Mouse (Mus musculus) midbrain, embryonic 14.5 days (tissue): ENCODE data around the gene Zfp740. TPM values are rescaled to one million over a fixed set of nuclear protein-coding genes. Genes with fewer than 3 reads are reported as not detected.
A peak's percentile ranks its signal among the peaks of the same experiment; 100 is the strongest.

Experiments
- ATAC-seq: fragments of 200-750 bp; cut with Nextera tagmentation; 2 replicates; pipeline ENCODE4 v1.8.0; 2017; ENCODE audit warnings: moderate number of reproducible peaks, moderate library complexity; ENCODE audit not compliant: low FRiP score, low TSS enrichment
- DNase-seq: peaks from one replicate; pipeline ENCODE4 v3.0.0-alpha.2; 2015
- H3K27ac ChIP-seq: fragments of 300-500 bp; sonication (generic); replicated peaks from 2 replicates; pipeline ENCODE4 v1.5.1; 2014; ENCODE audit warnings: mild to moderate bottlenecking, low read depth, low read length, moderate library complexity
- H3K27me3 ChIP-seq: fragments of 300-500 bp; sonication (generic); 2 replicates; pipeline ENCODE4 v1.6.1; 2014; ENCODE audit warnings: low read length, control low read depth, mixed read lengths; ENCODE audit not compliant: control insufficient read depth, insufficient read depth
- H3K36me3 ChIP-seq: fragments of 300-500 bp; sonication (generic); 2 replicates; pipeline ENCODE4 v1.6.1; 2014; ENCODE audit warnings: low read length, control low read depth; ENCODE audit not compliant: control insufficient read depth, insufficient read depth
- H3K4me1 ChIP-seq: fragments of 300-500 bp; sonication (generic); 2 replicates; pipeline ENCODE4 v1.6.1; 2014; ENCODE audit warnings: mild to moderate bottlenecking, antibody characterized with exemption, low read length, control low read depth; ENCODE audit not compliant: control insufficient read depth, insufficient read depth
- H3K4me2 ChIP-seq: fragments of 300-500 bp; sonication (generic); 2 replicates; pipeline ENCODE4 v1.6.1; 2014; ENCODE audit warnings: mild to moderate bottlenecking, low read length, moderate library complexity
- H3K4me3 ChIP-seq: fragments of 300-500 bp; sonication (generic); replicated peaks from 2 replicates; pipeline ENCODE4 v1.5.1; 2014; ENCODE audit warnings: low read depth, low read length
- H3K9ac ChIP-seq: fragments of 300-500 bp; sonication (generic); replicated peaks from 2 replicates; pipeline ENCODE4 v1.6.1; 2014; ENCODE audit warnings: mild to moderate bottlenecking, low read length, moderate library complexity
- H3K9me3 ChIP-seq: fragments of 300-500 bp; sonication (generic); 2 replicates; pipeline ENCODE4 v1.6.1; 2016; ENCODE audit warnings: low read length, control low read depth, mixed read lengths; ENCODE audit not compliant: control insufficient read depth
- WGBS: fragments of 180-500 bp; shearing (Covaris S2); extraction: QIAGEN DNeasy Blood & Tissue Kit; methylation state at CpG from one replicate; pipeline ENCODE4 v1.1.7; 2014; 5-methylcytosine and 5-hydroxymethylcytosine counted together
- polyA plus RNA-seq: library from polyadenylated mRNA; unstranded; fragments of >200 nt; fragmentation: Nextera tagmentation; extraction: Ambion mirVana; gene quantifications from 2 replicates; pipeline ENCODE4 v1.2.1, GENCODE M21; 2014

Zfp740 gene
- polyA plus RNA-seq, 1 experiment from 2014 or later, result 57.7 TPM

DNA sequence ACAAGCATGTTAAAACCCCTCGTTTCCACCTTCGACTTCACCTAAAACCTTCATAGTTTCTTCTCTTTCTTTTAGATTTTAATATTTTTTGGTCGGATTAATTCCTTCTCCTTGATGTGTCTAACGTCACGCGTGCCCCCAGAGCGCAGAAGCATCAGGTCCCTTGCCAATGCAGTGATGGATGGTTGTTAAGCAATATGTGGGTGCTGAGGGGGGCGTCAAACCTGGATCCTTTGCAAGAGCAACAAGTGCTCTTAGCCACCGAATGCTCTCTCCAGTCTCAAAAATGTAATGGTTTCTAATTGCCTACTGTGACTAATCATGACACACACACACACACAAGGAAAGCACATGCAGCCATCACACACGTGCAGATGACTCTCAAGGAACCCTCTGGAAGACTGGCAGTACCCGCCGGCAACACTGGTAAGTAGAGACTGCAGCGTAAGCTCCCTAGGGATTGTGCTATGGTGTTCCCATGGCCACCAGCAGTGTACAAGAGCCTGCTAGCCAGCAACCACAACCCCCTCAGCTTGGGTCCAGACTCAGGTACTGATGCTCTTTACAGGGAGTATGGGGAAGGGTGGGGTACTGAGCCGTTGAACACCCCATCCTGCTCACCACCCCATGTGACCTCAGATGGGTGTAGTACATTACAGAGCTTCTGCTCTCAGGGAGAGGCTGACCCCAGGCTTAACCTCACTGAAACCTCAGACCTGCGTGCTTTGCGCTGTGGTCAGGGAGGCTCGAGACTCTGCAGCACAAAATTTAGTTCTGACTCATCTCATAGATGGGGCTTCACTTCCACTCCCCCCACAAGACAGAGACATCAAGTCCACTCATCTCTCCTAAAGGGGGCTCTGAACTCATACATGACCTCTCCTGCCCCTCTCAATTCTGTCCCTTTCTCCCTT lies 27.6 kb downstream of the Zfp740 start:
- H3K9ac ChIP-seq, result no peak overlapping the region
- 83% methylated on average over 17 of the region's 17 CpGs for WGBS
- no peaks in the 10 kb centered on the region for H3K36me3 ChIP-seq
- H3K27ac ChIP-seq, result no peak overlapping the region
- no peak overlapping the region for H3K4me3 ChIP-seq
- DNase-seq (no peak), ATAC-seq (no peak)
- H3K4me1 ChIP-seq, result 0 out of 2 replicates have a peak, but pooled peaks cover 5% of the 10 kb centered on the region
- no peak overlapping the region for H3K4me2 ChIP-seq
- no peaks in the 10 kb centered on the region for H3K9me3 ChIP-seq
- no peaks in the 10 kb centered on the region for H3K27me3 ChIP-seq

DNA sequence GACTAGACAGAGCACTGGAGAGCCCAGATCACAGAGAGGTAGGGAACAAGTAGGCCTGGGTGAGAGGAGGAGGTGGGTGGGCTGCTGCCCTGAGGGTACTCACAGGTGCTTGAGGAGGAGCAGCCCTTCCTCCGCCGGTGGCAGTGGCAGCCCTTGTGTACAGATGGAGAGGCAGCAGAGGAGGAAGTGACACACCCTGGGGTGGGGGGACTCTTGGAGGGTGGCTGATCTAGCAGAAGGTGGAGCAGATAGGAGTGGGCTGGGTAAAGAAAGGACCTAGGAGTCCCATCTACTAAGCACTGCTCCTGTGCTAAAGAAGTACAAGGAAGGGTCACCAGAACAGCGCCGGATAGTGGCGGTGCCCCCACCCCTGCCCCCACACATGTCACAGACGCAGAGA lies 28.7 kb downstream of the Zfp740 start, which contains the start of gene Itgb7:
Gene Itgb7 (minus strand): TSS at position 197 of the 400 bp plus-strand sequence.
- 66% methylated on average over 6 of the region's 6 CpGs for WGBS
- Histone ChIP-seq H3K9me3 (no peaks in the 10 kb centered on the region), H3K27me3 (no peaks in the 10 kb centered on the region), H3K4me3 (no peak within 1 kb of the TSS), H3K4me2 (no peak within 1 kb of the TSS), H3K27ac (no peak within 1 kb of the TSS), H3K9ac (no peak within 1 kb of the TSS), H3K36me3 (no peaks in the 10 kb centered on the region), H3K4me1 (0 out of 2 replicates have a peak, but pooled peaks cover 6% of the 10 kb centered on the region)
- DNase-seq (no peak), ATAC-seq (no peak)

DNA sequence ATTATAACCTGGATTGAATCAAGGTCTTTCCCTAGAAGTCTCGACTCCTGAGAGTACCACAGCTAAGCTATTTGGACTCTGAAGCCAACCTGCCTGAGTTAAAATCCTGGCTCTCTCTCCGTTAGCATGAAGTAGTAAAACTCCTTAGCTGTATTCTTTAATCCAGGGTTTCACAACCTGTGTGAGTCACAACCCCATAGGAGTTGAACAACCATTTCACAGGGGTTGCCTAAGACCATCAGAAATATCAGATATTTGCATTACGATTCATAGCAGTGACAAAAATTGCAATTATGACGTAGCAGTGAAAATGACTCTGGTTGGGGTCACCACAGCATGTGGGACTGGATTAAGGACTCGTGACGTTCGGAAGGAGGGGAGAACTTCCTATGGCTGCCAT lies 29.7 kb downstream of the Zfp740 start:
- no peaks in the 10 kb centered on the region for H3K9me3 ChIP-seq
- H3K36me3 ChIP-seq, result no peaks in the 10 kb centered on the region
- H3K9ac ChIP-seq, result no peak overlapping the region
- 87% methylated on average over 7 of the region's 7 CpGs for WGBS
- no peaks in the 10 kb centered on the region for H3K27me3 ChIP-seq
- DNase-seq, result no peak
- no peak overlapping the region for H3K27ac ChIP-seq
- H3K4me2 ChIP-seq, result no peak overlapping the region
- 0 out of 2 replicates have a peak, but pooled peaks cover 6% of the 10 kb centered on the region for H3K4me1 ChIP-seq
- H3K4me3 ChIP-seq, result no peak overlapping the region
- no peak for ATAC-seq

DNA sequence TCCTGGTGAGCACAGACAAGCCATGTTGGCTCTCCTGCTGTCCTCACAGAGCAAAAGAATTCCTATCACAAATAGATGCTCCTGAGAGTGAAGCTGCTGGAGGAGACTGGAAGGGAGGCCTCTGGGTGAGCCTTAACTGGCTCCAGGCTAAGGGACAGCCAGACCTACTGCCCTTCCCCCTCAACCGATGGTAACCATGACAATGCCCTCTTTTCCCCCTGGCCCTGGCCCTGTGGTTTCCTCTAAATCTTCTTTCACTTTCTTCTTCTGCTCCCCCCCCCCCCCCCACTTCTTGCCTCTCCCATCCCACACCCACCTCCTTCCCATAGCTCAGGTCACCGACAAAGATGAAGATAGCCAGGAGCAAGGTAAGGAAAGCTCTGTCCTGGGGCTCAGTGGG lies 30.8 kb downstream of the Zfp740 start:
- Histone ChIP-seq H3K4me2 (no peak overlapping the region), H3K27ac (no peak overlapping the region), H3K4me1 (0 out of 2 replicates have a peak, but pooled peaks cover 6% of the 10 kb centered on the region), H3K9ac (no peak overlapping the region), H3K27me3 (no peaks in the 10 kb centered on the region), H3K4me3 (no peak overlapping the region), H3K9me3 (no peaks in the 10 kb centered on the region), H3K36me3 (no peaks in the 10 kb centered on the region)
- DNase-seq, result no peak
- 30% methylated on average over 2 of the region's 2 CpGs for WGBS
- no peak for ATAC-seq

DNA sequence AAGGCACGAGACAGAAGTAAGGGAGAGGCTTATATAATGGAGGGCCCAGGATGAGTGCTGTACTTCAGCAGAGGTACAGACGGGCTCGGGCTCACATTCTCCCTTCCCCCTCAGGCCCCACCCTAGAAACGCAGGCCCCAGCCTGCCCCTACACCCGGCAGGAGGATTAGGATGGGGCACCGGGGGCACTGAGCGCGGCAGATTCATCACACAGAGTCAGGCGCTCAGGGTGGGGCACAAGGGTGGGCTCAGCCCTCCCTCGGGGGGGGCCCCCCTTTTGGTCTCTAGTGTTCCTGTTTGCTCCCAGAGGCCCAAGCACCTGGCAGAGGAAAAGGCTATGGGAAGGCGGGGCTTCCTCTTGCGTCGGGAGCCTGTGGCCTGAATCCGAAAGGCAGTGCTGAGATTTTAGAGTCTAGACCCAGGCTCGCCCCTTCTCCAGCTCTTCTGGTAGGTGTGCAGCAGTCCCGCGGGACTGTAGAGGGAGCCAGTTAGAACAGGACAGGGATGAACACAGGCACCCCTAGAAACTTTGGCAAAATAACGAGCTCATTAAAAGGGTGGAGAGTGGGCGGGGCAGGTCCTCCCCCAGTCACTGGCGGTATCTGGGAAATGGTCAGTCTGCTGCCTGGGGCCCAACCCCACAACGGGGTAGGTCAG lies 32.5 kb downstream of the Zfp740 start:
- 18% methylated on average over 21 of the region's 21 CpGs for WGBS
- no peak; the same call in 1 of the 2 replicates for ATAC-seq
- no peak overlapping the region for H3K9ac ChIP-seq

DNA sequence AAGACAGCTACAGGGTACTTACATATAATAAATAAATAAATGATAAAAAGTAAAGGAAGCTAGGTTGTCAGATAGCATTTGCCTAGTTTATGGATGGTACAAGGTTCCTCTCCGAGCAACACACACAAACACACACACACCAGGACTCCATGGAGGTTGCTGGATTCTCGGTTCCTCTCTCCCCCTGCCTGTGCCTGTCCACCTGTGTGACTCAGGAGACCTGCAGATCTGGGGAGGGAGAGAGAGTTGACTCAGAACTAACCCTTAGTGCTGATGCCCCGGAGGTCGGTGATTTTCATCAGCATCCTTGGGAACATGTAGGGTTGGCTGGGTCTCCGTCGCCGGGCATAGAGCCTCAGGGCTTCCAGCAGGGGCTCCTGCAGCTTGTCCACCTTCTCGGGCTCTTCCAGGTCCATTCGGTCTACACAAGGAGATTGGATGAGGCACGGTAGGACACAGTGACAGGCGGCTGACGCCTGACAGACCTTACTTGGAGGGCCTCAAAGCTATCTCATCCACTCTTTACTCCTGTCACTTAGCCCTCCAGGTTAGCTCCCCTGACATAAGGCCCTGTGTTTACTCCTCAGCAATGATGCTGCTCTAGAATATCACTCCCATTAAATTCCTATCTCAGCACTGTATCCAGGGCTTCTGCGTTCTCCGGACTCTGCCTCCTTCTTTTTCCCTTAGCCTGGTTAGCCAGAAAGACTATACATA lies 35.7 kb downstream of the Zfp740 start:
- Histone ChIP-seq H3K36me3 (no peaks in the 10 kb centered on the region), H3K4me3 (no peak overlapping the region), H3K27me3 (peaks cover 13% of the 10 kb centered on the region), H3K27ac (no peak overlapping the region), H3K9ac (no peak overlapping the region), H3K4me1 (0 out of 2 replicates have a peak, but pooled peaks cover 6% of the 10 kb centered on the region), H3K4me2 (no peak overlapping the region), H3K9me3 (no peaks in the 10 kb centered on the region)
- ATAC-seq (no peak), DNase-seq (no peak)
- 83% methylated on average over 14 of the region's 14 CpGs for WGBS

More for the DNA sequence above, 32.5 kb downstream of the Zfp740 start:
- Histone ChIP-seq H3K27me3 (no peaks in the 10 kb centered on the region), H3K4me2 (peak overlapping the region; percentile 11), H3K9me3 (no peaks in the 10 kb centered on the region), H3K4me1 (0 out of 2 replicates have a peak, but pooled peaks cover 6% of the 10 kb centered on the region), H3K36me3 (no peaks in the 10 kb centered on the region), H3K27ac (no peak overlapping the region), H3K4me3 (no peak overlapping the region)
- DNase-seq, result no peak

DNA sequence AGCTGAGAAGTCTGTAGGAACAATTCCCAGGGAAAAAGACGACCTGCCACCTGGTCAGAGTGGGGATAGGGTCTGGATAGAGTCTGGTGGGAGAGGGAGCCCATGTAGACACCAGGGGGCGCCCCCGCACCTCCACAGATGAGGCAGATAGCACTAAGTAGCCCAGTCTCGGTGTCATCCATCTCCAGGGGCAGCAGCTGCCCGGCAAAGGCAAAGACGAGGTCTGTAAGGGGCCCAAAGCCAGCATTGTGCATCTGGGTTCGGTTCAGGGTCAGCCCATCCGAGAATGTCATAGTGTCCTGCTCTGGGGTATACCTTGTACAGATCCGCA lies 36.2 kb downstream of the Zfp740 start:
- Histone ChIP-seq H3K27ac (no peak overlapping the region), H3K4me2 (no peak overlapping the region), H3K9me3 (no peaks in the 10 kb centered on the region), H3K27me3 (peaks cover 19% of the 10 kb centered on the region), H3K4me3 (no peak overlapping the region), H3K4me1 (0 out of 2 replicates have a peak, but pooled peaks cover 6% of the 10 kb centered on the region), H3K9ac (no peak overlapping the region), H3K36me3 (no peaks in the 10 kb centered on the region)
- DNase-seq (peak; percentile 87), ATAC-seq (peak; percentile 63)
- 9% methylated on average over 9 of the region's 9 CpGs for WGBS

DNA sequence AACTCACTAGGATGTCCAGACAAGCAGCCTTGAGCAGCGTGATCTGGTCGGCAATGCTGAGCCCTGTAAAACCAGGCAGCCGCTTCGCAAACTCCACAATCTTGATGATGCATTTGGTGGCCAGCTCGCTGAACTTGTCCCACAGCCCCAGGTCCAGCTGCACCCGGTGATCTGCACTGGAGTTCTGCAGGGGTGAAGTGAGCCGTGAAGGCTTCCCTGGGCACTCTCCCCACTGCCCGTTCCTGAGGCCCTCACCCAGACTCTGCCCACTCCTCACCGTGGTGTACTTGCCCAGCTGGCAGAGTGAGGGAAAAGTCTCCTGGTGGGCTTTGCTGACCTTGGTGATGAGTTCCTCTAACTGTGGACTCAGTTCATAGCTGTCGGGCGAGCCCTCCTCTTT lies 36.8 kb downstream of the Zfp740 start:
- Histone ChIP-seq H3K27me3 (peaks cover 25% of the 10 kb centered on the region), H3K9ac (no peak overlapping the region), H3K9me3 (no peaks in the 10 kb centered on the region), H3K27ac (no peak overlapping the region), H3K36me3 (no peaks in the 10 kb centered on the region), H3K4me2 (no peak overlapping the region), H3K4me1 (0 out of 2 replicates have a peak, but pooled peaks cover 6% of the 10 kb centered on the region), H3K4me3 (no peak overlapping the region)
- 75% methylated on average over 11 of the region's 11 CpGs for WGBS
- ATAC-seq (no peak), DNase-seq (no peak)
